Mouse (Mus musculus) cerebellum, adult 2 months (tissue): ENCODE data around the gene Pax7.

Source experiments
- CTCF ChIP-seq: fragments of 200-500 bp; IDR thresholded peaks from 2 replicates; pipeline ENCODE4 v1.5.1; 2011; ENCODE audit warnings: low read depth, mild to moderate bottlenecking, control low read depth, low read length, moderate library complexity, borderline replicate concordance; ENCODE audit not compliant: insufficient read depth
- POLR2A ChIP-seq: fragments of 200-500 bp; IDR thresholded peaks from 2 replicates; pipeline ENCODE4 v1.6.1; 2011; ENCODE audit warnings: low read length, control low read depth, borderline replicate concordance; ENCODE audit not compliant: insufficient read depth

- TF ChIP-seq CTCF (no peak), POLR2A (no peak)
Observed at GRCm38 (mm10) chr4:139827501-139828282, 5.6 kb downstream of the Pax7 start.
